Comparison of ENCODE assay signal across 14 mouse cellular contexts in the genomic region with DNA sequence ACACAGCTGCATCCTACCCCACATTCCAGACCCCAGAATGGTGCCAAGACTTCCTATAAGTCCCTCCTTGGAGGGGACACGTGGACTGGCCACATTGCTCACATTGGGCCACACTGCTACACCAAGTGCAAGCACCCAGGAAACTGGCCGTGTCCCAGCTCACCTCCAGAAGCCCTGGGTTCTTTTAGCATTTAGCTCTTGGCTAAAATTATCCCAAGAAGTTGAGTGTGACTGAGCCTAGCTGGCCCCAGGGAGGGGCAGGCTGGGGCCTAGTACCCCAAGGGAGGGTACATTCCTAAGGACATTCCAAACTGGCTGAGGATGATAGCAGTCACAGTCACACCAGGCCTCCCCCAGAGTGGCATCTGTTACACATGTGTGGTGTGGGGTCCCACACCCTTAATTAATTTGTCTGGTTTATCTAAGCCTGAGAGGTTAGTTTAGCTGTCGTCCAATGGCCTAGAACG. TPM values are rescaled to one million over a fixed set of nuclear protein-coding genes. Genes with fewer than 3 reads are reported as not detected.
DNase-seq lines count a peak whose midpoint lies in the region; ATAC-seq and TF ChIP-seq lines count a peak whose summit lies in the region.
"Had no signal": no experiment of that assay in that cellular context is flagged by ENCODE, and none has a peak within 500 bp of the region (broad histone marks: within the 10 kb centered on the region; RNA-seq: fewer than 3 reads in every experiment).

No protein-coding gene starts in this region.

- no peak for DNase-seq in heart, embryonic 10.5 days (ENCODE audit: low spot score)
- no peak for DNase-seq in heart, postnatal 10 days
- DNase-seq in lung, postnatal 0 days (ENCODE audit: low spot score): peak; percentile 31
- no peak for DNase-seq in lung, adult 2 months
- no peak for DNase-seq in limb, embryonic 10.5 days (ENCODE audit: low spot score)
- peak; percentile 37 for DNase-seq in stomach, postnatal 0 days (ENCODE audit: low spot score)
- no peak for DNase-seq in ovary, postnatal 10 days (ENCODE audit: low spot score)
- no peak for DNase-seq in T-cell, adult 2 months (ENCODE audit: low spot score)
- DNase-seq: cerebellum, postnatal 10 days; right cerebral cortex, adult 18-20 months had no signal

- 36% methylated on average over 4 of the region's 4 CpGs for WGBS in heart, embryonic 10.5 days
- WGBS in lung, postnatal 0 days: 26% methylated on average over 4 of the region's 4 CpGs
- 43% methylated on average over 4 of the region's 4 CpGs for WGBS in lung, adult 2 months
- WGBS in limb, embryonic 10.5 days: 53% methylated on average over 4 of the region's 4 CpGs
- WGBS in stomach, postnatal 0 days: 25% methylated on average over 4 of the region's 4 CpGs

- H3K9me3 ChIP-seq in heart, embryonic 10.5 days: no peaks in the 10 kb centered on the region
- no peaks in the 10 kb centered on the region for H3K9me3 ChIP-seq in lung, postnatal 0 days (ENCODE audit: low read length)
- no peaks in the 10 kb centered on the region for H3K9me3 ChIP-seq in limb, embryonic 10.5 days (replicated peaks)
- H3K9me3 ChIP-seq in stomach, postnatal 0 days (ENCODE audit: control insufficient read depth, low read length): no peaks in the 10 kb centered on the region

- ATAC-seq in lung, postnatal 0 days: peak; percentile 63
- peak; percentile 33; the same call in 1 of the 2 replicates for ATAC-seq in stomach, postnatal 0 days (ENCODE audit: low FRiP score, low TSS enrichment)
- ATAC-seq: forebrain, embryonic 14.5 days had no signal

- intact Hi-C loops in heart, postnatal 10 days (cut with DNase I): no loop called here

- no peak for TF ChIP-seq POLR2A in lung, adult 2 months (IDR thresholded peaks at IDR 0.05; ENCODE audit: borderline replicate concordance, extremely low read depth, low read depth, low read length)

- peaks cover 32% of the 10 kb centered on the region for H3K27me3 ChIP-seq in heart, embryonic 10.5 days (ENCODE audit: insufficient read depth, poor library complexity, severe bottlenecking)
- no peaks in the 10 kb centered on the region for H3K27me3 ChIP-seq in lung, postnatal 0 days (replicated peaks; ENCODE audit: insufficient read depth, low read length)
- peaks cover 32% of the 10 kb centered on the region for H3K27me3 ChIP-seq in limb, embryonic 10.5 days (ENCODE audit: low read depth, poor library complexity, severe bottlenecking)
- H3K27me3 ChIP-seq in stomach, postnatal 0 days (ENCODE audit: control insufficient read depth, insufficient read depth, low read length): no peaks in the 10 kb centered on the region

- no peak for TF ChIP-seq CTCF in lung, postnatal 0 days (IDR thresholded peaks at IDR 0.05)
- TF ChIP-seq CTCF in lung, adult 2 months (IDR thresholded peaks at IDR 0.05; ENCODE audit: insufficient read depth, low read length): no peak
- no peak for TF ChIP-seq CTCF in stomach, postnatal 0 days (IDR thresholded peaks at IDR 0.05; ENCODE audit: low read depth)

- peak overlapping the region; percentile 77 for H3K27ac ChIP-seq in heart, embryonic 10.5 days
- peak overlapping the region; percentile 26; the same call in 1 of the 2 replicates for H3K27ac ChIP-seq in lung, postnatal 0 days (ENCODE audit: low read length)
- H3K27ac ChIP-seq in limb, embryonic 10.5 days: peak overlapping the region; percentile 64
- peak overlapping the region; percentile 53 for H3K27ac ChIP-seq in stomach, postnatal 0 days (replicated peaks)

- H3K4me2 ChIP-seq in lung, postnatal 0 days (replicated peaks; ENCODE audit: low read depth, low read length): no peak overlapping the region
- H3K4me2 ChIP-seq in stomach, postnatal 0 days (replicated peaks; ENCODE audit: low read depth): no peak overlapping the region

- no peak for TF ChIP-seq EP300 in lung, postnatal 0 days (IDR thresholded peaks at IDR 0.05)
- no peak for TF ChIP-seq EP300 in stomach, postnatal 0 days (optimal IDR thresholded peaks at IDR 0.05)

- no peak overlapping the region for H3K4me3 ChIP-seq in heart, embryonic 10.5 days
- no peak overlapping the region for H3K4me3 ChIP-seq in lung, postnatal 0 days (ENCODE audit: low read depth, low read length)
- H3K4me3 ChIP-seq in lung, adult 2 months (replicated peaks; ENCODE audit: extremely low read depth, low read depth, low read length): no peak overlapping the region
- no peak overlapping the region for H3K4me3 ChIP-seq in limb, embryonic 10.5 days
- H3K4me3 ChIP-seq in stomach, postnatal 0 days (ENCODE audit: low read depth, low read length): no peak overlapping the region

- H3K4me1 ChIP-seq in heart, embryonic 10.5 days: peaks cover 48% of the 10 kb centered on the region
- H3K4me1 ChIP-seq in lung, postnatal 0 days (ENCODE audit: insufficient read depth, low read depth, low read length): no peaks in the 10 kb centered on the region; the same call in 1 of the 2 replicates
- H3K4me1 ChIP-seq in lung, adult 2 months (ENCODE audit: control insufficient read depth, insufficient read depth, low read length): peaks cover 6% of the 10 kb centered on the region; the same call in 1 of the 2 replicates
- H3K4me1 ChIP-seq in limb, embryonic 10.5 days: peaks cover 37% of the 10 kb centered on the region
- H3K4me1 ChIP-seq in stomach, postnatal 0 days (replicated peaks; ENCODE audit: control insufficient read depth, insufficient read depth): no peaks in the 10 kb centered on the region; the same call in 1 of the 2 replicates

- no peak overlapping the region for H3K9ac ChIP-seq in lung, postnatal 0 days (replicated peaks; ENCODE audit: low read depth)
- no peak overlapping the region for H3K9ac ChIP-seq in stomach, postnatal 0 days (ENCODE audit: low read length)

- no peaks in the 10 kb centered on the region for H3K36me3 ChIP-seq in heart, embryonic 10.5 days
- no peaks in the 10 kb centered on the region for H3K36me3 ChIP-seq in lung, postnatal 0 days (ENCODE audit: insufficient read depth, low read length)
- H3K36me3 ChIP-seq in limb, embryonic 10.5 days: no peaks in the 10 kb centered on the region
- peaks cover 2% of the 10 kb centered on the region; the same call in 1 of the 2 replicates for H3K36me3 ChIP-seq in stomach, postnatal 0 days (ENCODE audit: control insufficient read depth, insufficient read depth, low read length)

RNA-seq across cellular contexts. Expression of gene Arhgef16, which starts 7.7 kb away (rescaled TPM):
- 3.3 and 7.4 TPM in 2 replicates for polyA plus RNA-seq in heart, embryonic 10.5 days (2016; fragmentation: Nextera tagmentation; extraction: Ambion mirVana)
- 1 to 10 TPM in 1 of 2 experiments, under 1 TPM in 1; 0.77 to 1.4 TPM for total RNA-seq in heart, postnatal 10 days (2021)
- 15.9 and 20.2 TPM in 2 replicates for polyA plus RNA-seq in lung, postnatal 0 days (2015; fragmentation: Nextera tagmentation; extraction: Ambion mirVana)
- polyA plus RNA-seq in lung, adult 2 months (2012; rRNA removed): 15.1 and 18.0 TPM in 2 replicates
- 5.3 and 6.2 TPM in 2 replicates for polyA plus RNA-seq in limb, embryonic 10.5 days (2016; fragmentation: Nextera tagmentation; extraction: Ambion mirVana)
- polyA plus RNA-seq in stomach, postnatal 0 days (2015; fragmentation: Nextera tagmentation; extraction: Ambion mirVana): 38.5 and 41.2 TPM in 2 replicates
- total RNA-seq: megakaryocyte progenitor cell, adult 5-6 weeks had no signal
- polyA plus RNA-seq: C2C12 had no signal

RNA-seq across cellular contexts. Expression of gene B230104I21Rik, which starts 42.2 kb away (rescaled TPM):
- polyA plus RNA-seq in heart, embryonic 10.5 days (2016; fragmentation: Nextera tagmentation; extraction: Ambion mirVana): not detected in 2 replicates
- not detected for total RNA-seq in heart, postnatal 10 days (2021)
- polyA plus RNA-seq in lung, postnatal 0 days (2015; fragmentation: Nextera tagmentation; extraction: Ambion mirVana): not detected in 2 replicates
- not detected in 2 replicates for polyA plus RNA-seq in lung, adult 2 months (2012; rRNA removed)
- polyA plus RNA-seq in limb, embryonic 10.5 days (2016; fragmentation: Nextera tagmentation; extraction: Ambion mirVana): 0.18 TPM in 1 of 2 replicates, not detected in the other
- polyA plus RNA-seq in stomach, postnatal 0 days (2015; fragmentation: Nextera tagmentation; extraction: Ambion mirVana): not detected in 2 replicates
- total RNA-seq: megakaryocyte progenitor cell, adult 5-6 weeks had no signal
- polyA plus RNA-seq: C2C12; forebrain, embryonic 14.5 days; hindbrain, embryonic 11.5 days had no signal

Comparison
In these comparisons a context has a peak if more than half of its experiments do, and no peak if none do; other contexts are left out.
1. DNase-seq: peak in lung, postnatal 0 days (single experiment) and stomach, postnatal 0 days (single experiment); none in heart, embryonic 10.5 days (single experiment), heart, postnatal 10 days (0 of 2), lung, adult 2 months (single experiment), limb, embryonic 10.5 days (single experiment), ovary, postnatal 10 days (single experiment) and T-cell, adult 2 months (single experiment).
2. H3K27ac ChIP-seq: peak in every context shown above with its lines; median percentile 77 in heart, embryonic 10.5 days; 64 in limb, embryonic 10.5 days; 53 in stomach, postnatal 0 days; 26 in lung, postnatal 0 days.